Mouse (Mus musculus) brain, embryonic 14.5 days (tissue): Measurements from ENCODE around the gene Cbx8.

Source experiments
- CTCF ChIP-seq: fragments of 200-500 bp; IDR thresholded peaks from 2 replicates; pipeline ENCODE4 v1.5.1; 2012; ENCODE audit warnings: inconsistent platforms, mild to moderate bottlenecking, moderate library complexity, borderline replicate concordance; ENCODE audit not compliant: insufficient read depth, insufficient read length; ENCODE audit errors: extremely low read depth
- POLR2A ChIP-seq: fragments of 200-500 bp; IDR thresholded peaks from 2 replicates; pipeline ENCODE4 v1.6.1; 2012; ENCODE audit warnings: mild to moderate bottlenecking, inconsistent platforms, borderline replicate concordance; ENCODE audit not compliant: poor library complexity, insufficient read depth, insufficient read length, severe bottlenecking; ENCODE audit errors: extremely low read depth

DNA sequence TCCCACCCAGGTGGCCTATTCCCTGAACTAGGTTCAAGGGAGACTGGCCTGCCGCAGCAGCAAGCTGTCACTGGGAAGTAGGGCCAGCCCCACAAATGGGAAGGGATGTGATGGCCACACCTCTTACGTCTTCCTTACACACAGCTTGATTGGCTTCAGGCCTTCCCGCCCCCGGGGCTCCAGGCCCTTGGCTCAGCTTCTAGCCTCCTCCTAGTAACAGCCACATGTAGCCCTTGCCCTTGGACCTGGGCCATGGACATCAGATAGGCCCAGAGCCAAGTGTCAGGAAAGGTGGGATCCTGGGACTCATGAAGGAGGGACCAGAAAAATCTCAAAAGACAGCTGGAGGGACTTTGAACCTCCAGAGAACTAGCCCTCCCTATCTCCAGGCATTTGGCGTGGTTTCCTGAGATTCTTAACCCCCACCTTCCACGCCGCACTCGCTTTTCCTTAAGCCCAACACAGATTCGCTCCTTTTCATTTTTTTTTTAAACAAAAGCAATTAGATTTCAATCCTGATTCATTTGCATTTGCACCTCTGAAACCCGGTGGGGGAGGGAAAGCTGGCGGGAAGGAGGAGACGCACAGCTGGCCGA lies 12.0 kb upstream of the Cbx8 start:
- TF ChIP-seq POLR2A (no peak), CTCF (no peak)
